In genomic region chr12:105266096-105266495, GRCm38 (mm10) we compare ENCODE assay signal across 7 mouse cellular contexts. TPM values are rescaled to one million over a fixed set of nuclear protein-coding genes. Genes with fewer than 3 reads are reported as not detected.
DNase-seq lines count a peak whose midpoint lies in the region; ATAC-seq and TF ChIP-seq lines count a peak whose summit lies in the region.

No protein-coding gene starts in this region.

- no peak for TF ChIP-seq CTCF in liver, postnatal 0 days (IDR thresholded peaks at IDR 0.05; ENCODE audit: low read depth)
- no peak for TF ChIP-seq CTCF in Patski (IDR thresholded peaks at IDR 0.05)

- no peak for TF ChIP-seq POLR2A in myocyte (IDR thresholded peaks at IDR 0.05; ENCODE audit: insufficient read length, low read depth)

- H3K79me2 ChIP-seq in myocyte (ENCODE audit: control insufficient read depth, insufficient read depth) = no peaks in the 10 kb centered on the region

- CTCF ChIA-PET in Patski (lab: Charles Lee) = no interaction called here

- H3K4me3 ChIP-seq in liver, postnatal 0 days (ENCODE audit: low read depth, low read length) = no peak overlapping the region
- no peak overlapping the region for H3K4me3 ChIP-seq in liver, embryonic 11.5 days (ENCODE audit: low read depth, low read length)
- no peak overlapping the region for H3K4me3 ChIP-seq in myocyte
- H3K4me3 ChIP-seq in intestine, embryonic 16.5 days (ENCODE audit: low read length) = no peak overlapping the region

- no peak overlapping the region for H3K27ac ChIP-seq in liver, postnatal 0 days (ENCODE audit: low read depth)
- H3K27ac ChIP-seq in liver, embryonic 11.5 days (ENCODE audit: low read depth, low read length) = no peak overlapping the region
- no peak overlapping the region for H3K27ac ChIP-seq in intestine, embryonic 16.5 days (ENCODE audit: low read length)

- no peak for ATAC-seq in liver, postnatal 0 days
- ATAC-seq in liver, embryonic 11.5 days (replicated peaks; ENCODE audit: low FRiP score) = no peak
- no peak for ATAC-seq in Patski
- ATAC-seq in intestine, embryonic 16.5 days = no peak

- no peak for TF ChIP-seq EP300 in liver, postnatal 0 days (IDR thresholded peaks at IDR 0.05; ENCODE audit: low read depth)

- H3K9ac ChIP-seq in liver, postnatal 0 days (replicated peaks) = no peak overlapping the region
- H3K9ac ChIP-seq in liver, embryonic 11.5 days (ENCODE audit: low read depth, low read length) = no peak overlapping the region
- H3K9ac ChIP-seq in intestine, embryonic 16.5 days (ENCODE audit: low read depth, low read length) = no peak overlapping the region

- in situ Hi-C loops in Patski (cut with MboI; ENCODE audit: low pct_unique_long_range_greater_than_20kb) = no loop called here

- no peak overlapping the region for H3K4me2 ChIP-seq in liver, postnatal 0 days (ENCODE audit: low read depth, low read length)
- H3K4me2 ChIP-seq in liver, embryonic 11.5 days = no peak overlapping the region
- no peak overlapping the region for H3K4me2 ChIP-seq in myocyte (ENCODE audit: low read depth)
- H3K4me2 ChIP-seq in intestine, embryonic 16.5 days (ENCODE audit: low read depth, low read length) = no peak overlapping the region

- H3K27me3 ChIP-seq in liver, postnatal 0 days (ENCODE audit: insufficient read depth, low read length) = no peaks in the 10 kb centered on the region
- no peaks in the 10 kb centered on the region for H3K27me3 ChIP-seq in liver, embryonic 11.5 days (replicated peaks; ENCODE audit: control insufficient read depth, insufficient read depth, low read length)
- peaks cover 4% of the 10 kb centered on the region for H3K27me3 ChIP-seq in Patski
- no peaks in the 10 kb centered on the region for H3K27me3 ChIP-seq in myocyte (ENCODE audit: control insufficient read depth, insufficient read depth, insufficient read length)
- H3K27me3 ChIP-seq in intestine, embryonic 16.5 days (replicated peaks; ENCODE audit: control insufficient read depth, insufficient read depth, low read length) = no peaks in the 10 kb centered on the region

- POLR2A ChIA-PET in Patski (lab: Charles Lee) = no interaction called here

- DNase-seq in liver, postnatal 0 days = peak; percentile 52
- DNase-seq in liver, embryonic 11.5 days (ENCODE audit: low spot score) = no peak
- DNase-seq in Patski (ENCODE audit: low read depth, low spot score) = peak; percentile 6
- DNase-seq in c-Kit-positive CD71-positive TER-119-positive erythroid progenitor cells, embryonic 14.5 days (ENCODE audit: low spot score) = peak; percentile 3
- DNase-seq in cerebellum, postnatal 36 days = no peak

- no peak overlapping the region for H3ac ChIP-seq in myocyte (ENCODE audit: control insufficient read depth, insufficient read length)

- H3K9me3 ChIP-seq in liver, postnatal 0 days (ENCODE audit: low read length) = no peaks in the 10 kb centered on the region
- no peaks in the 10 kb centered on the region for H3K9me3 ChIP-seq in liver, embryonic 11.5 days (ENCODE audit: control insufficient read depth, low read length)
- H3K9me3 ChIP-seq in intestine, embryonic 16.5 days (ENCODE audit: control insufficient read depth, low read length) = no peaks in the 10 kb centered on the region

- H3K36me3 ChIP-seq in liver, postnatal 0 days (replicated peaks; ENCODE audit: insufficient read depth, low read length) = no peaks in the 10 kb centered on the region
- H3K36me3 ChIP-seq in liver, embryonic 11.5 days (ENCODE audit: control insufficient read depth, insufficient read depth, low read length) = no peaks in the 10 kb centered on the region
- no peaks in the 10 kb centered on the region for H3K36me3 ChIP-seq in myocyte (ENCODE audit: control insufficient read depth, insufficient read depth)
- H3K36me3 ChIP-seq in intestine, embryonic 16.5 days (ENCODE audit: control insufficient read depth, insufficient read depth, low read length) = no peaks in the 10 kb centered on the region

- H3K4me1 ChIP-seq in liver, postnatal 0 days (ENCODE audit: insufficient read depth) = no peaks in the 10 kb centered on the region
- no peaks in the 10 kb centered on the region for H3K4me1 ChIP-seq in liver, embryonic 11.5 days (replicated peaks; ENCODE audit: control insufficient read depth, insufficient read depth, low read length)
- no peaks in the 10 kb centered on the region for H3K4me1 ChIP-seq in intestine, embryonic 16.5 days (ENCODE audit: control insufficient read depth, insufficient read depth, low read length)

- 5% methylated on average over 3 of the region's 3 CpGs for WGBS in liver, postnatal 0 days (ENCODE audit: insufficient replicate concordance)
- WGBS in liver, embryonic 11.5 days = 8% methylated on average over 3 of the region's 3 CpGs
- WGBS in intestine, embryonic 16.5 days = 7% methylated on average over 3 of the region's 3 CpGs

TF ChIP-seq in myocyte, 11 proteins besides CTCF, POLR2A, EP300 and RAD21:
- TF ChIP-seq CEBPB (IDR thresholded peaks at IDR 0.05; ENCODE audit: insufficient read depth, poor library complexity, severe bottlenecking) = no peak
- TF ChIP-seq REST (IDR thresholded peaks at IDR 0.05; ENCODE audit: insufficient read depth, insufficient read length) = peak; percentile 91

RNA-seq across cellular contexts. Expression of gene Tcl1, which starts 43.5 kb away (rescaled TPM):
- polyA plus RNA-seq in liver, postnatal 0 days (2015; fragmentation: Nextera tagmentation; extraction: Ambion mirVana) = not detected in 2 replicates
- not detected in 2 replicates for polyA plus RNA-seq in liver, embryonic 11.5 days (2014; fragmentation: Nextera tagmentation; extraction: Ambion mirVana)
- polyA plus RNA-seq in Patski (2021) = not detected
- not detected for polyA plus RNA-seq in myocyte (2012; fragmentation: generic; extraction: Trizol)
- not detected in 2 replicates for polyA plus RNA-seq in intestine, embryonic 16.5 days (2015; fragmentation: Nextera tagmentation; extraction: Ambion mirVana)

Comparison
In these comparisons a context has a peak if more than half of its experiments do, and no peak if none do; other contexts are left out.
1. DNase-seq: peak in liver, postnatal 0 days (single experiment), Patski (single experiment) and c-Kit-positive CD71-positive TER-119-positive erythroid progenitor cells, embryonic 14.5 days (single experiment); none in liver, embryonic 11.5 days (single experiment) and cerebellum, postnatal 36 days (0 of 2).